Mouse (Mus musculus): ENCODE results near the gene Stoml1.
A peak's percentile ranks its signal among the peaks of the same experiment; 100 is the strongest.

- TF ChIP-seq EP300 (IDR thresholded peaks at IDR 0.05; ENCODE audit: insufficient read depth, low read depth, low read length) (no peak), CTCF (IDR thresholded peaks at IDR 0.05) (peak; percentile 70)
Observed at GRCm38 (mm10) chr9:58281597-58281996, 28.6 kb downstream of the Stoml1 start.

Data from heart, adult 2 months (tissue).